Mouse (Mus musculus) right cerebral cortex, postnatal 14 days (tissue): Measurements from ENCODE around the gene Samt3.

ENCODE experiments used
- DNase-seq: peaks from one replicate; pipeline ENCODE4 v3.0.0; 2022

Gene Samt3

DNA sequence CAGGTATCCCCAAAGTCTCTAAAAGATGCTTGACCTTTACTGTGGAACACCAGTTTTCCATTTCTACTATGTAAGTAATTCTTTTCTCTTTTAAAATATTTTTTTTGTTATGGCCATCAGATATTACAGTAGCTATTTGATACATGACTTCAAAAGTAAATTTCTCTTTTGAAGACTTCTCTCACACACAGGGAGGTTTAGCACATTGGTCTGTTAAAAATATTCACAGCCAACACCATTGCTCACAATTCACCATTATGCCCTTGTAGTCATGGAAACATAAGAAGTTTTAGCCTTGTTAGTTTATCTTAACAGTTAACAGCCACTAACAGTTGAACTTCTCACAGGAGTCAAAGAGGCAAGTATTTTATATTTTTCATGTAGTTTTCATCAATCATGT, at the start of gene Samt3:
Gene Samt3 (plus strand): TSS at position 301 of the 400 bp plus-strand sequence.
- DNase-seq, result no peak

DNA sequence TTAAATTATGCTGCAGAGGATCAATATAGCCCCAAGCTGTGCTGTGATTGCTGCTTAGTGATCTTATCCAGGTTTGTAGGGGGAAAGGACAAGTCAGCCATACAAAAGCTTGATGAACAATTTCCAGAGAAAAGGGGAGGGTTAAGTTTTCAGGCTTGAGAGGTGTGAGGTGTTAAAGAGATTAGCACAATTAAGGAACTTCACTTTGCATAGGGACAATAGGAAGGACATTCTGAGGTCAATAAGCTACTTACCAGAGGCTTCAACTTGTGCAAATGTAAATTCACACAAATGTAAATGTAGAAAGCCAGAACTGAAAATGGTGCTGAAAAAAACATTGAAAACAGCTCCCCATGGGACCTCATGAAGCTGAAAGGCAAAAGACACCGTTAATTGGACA, 27.4 kb upstream of the Samt3 start:
- DNase-seq, result no peak

DNA sequence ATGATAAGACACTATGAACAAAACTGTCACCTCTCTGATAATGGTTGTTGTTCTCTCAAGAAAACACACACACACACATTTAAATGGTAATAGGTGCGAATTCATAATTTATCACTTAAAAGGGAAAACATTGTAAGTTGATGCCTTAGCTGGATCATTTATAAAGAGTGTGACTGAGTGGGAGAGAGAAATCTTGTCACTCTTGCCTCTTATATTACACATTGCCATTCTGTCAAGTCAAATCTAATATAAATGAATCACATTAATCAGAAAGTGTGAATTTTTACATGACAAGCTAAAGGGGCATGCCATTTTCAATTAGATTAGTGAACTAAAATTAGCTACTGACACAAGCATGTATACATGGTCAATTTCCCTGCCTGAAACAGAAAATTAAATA, 44.7 kb downstream of the Samt3 start:
- no peak for DNase-seq
